In genomic region chr19:45781676-45782075, GRCm38 (mm10) we compare ENCODE assay signal across 9 mouse cellular contexts. TPM values are rescaled to one million over a fixed set of nuclear protein-coding genes. Genes with fewer than 3 reads are reported as not detected.
DNase-seq lines count a peak whose midpoint lies in the region; ATAC-seq lines count a peak whose summit lies in the region.
"Had no signal": no experiment of that assay in that cellular context is flagged by ENCODE, and none has a peak within 500 bp of the region (broad histone marks: within the 10 kb centered on the region; RNA-seq: fewer than 3 reads in every experiment).

No protein-coding gene starts in this region.

- DNase-seq in kidney, postnatal 14 days, result no peak
- DNase-seq in frontal cortex, postnatal 25 days (ENCODE audit: low spot score in 2 of 2), result no peak
- no peak for DNase-seq in MN1 (ENCODE audit: low spot score)
- DNase-seq in Muller cell, postnatal 12 days (ENCODE audit: inconsistent ontology term), result no peak
- DNase-seq: gastrocnemius, postnatal 14 days had no signal

- no peaks in the 10 kb centered on the region for H3K9me3 ChIP-seq in kidney, embryonic 16.5 days (ENCODE audit: low read length)
- no peaks in the 10 kb centered on the region for H3K9me3 ChIP-seq in hindbrain, embryonic 16.5 days (ENCODE audit: control insufficient read depth, low read length)
- no peaks in the 10 kb centered on the region for H3K9me3 ChIP-seq in midbrain, embryonic 16.5 days (replicated peaks; ENCODE audit: control insufficient read depth, low read length, poor library complexity, severe bottlenecking)

- H3K36me3 ChIP-seq in kidney, embryonic 16.5 days (ENCODE audit: insufficient read depth, low read length), result peaks cover 18% of the 10 kb centered on the region
- peaks cover 7% of the 10 kb centered on the region; the same call in 1 of the 2 replicates for H3K36me3 ChIP-seq in hindbrain, embryonic 16.5 days (ENCODE audit: control insufficient read depth, insufficient read depth, low read length)
- H3K36me3 ChIP-seq in midbrain, embryonic 16.5 days (ENCODE audit: control insufficient read depth, insufficient read depth, low read length), result peaks cover 3% of the 10 kb centered on the region; the same call in 1 of the 2 replicates

- H3K27ac ChIP-seq in kidney, embryonic 16.5 days (ENCODE audit: low read length), result no peak overlapping the region
- H3K27ac ChIP-seq in brown adipose tissue, adult 24 weeks (replicated peaks; ENCODE audit: low read depth, low read length), result no peak overlapping the region
- no peak overlapping the region for H3K27ac ChIP-seq in hindbrain, embryonic 16.5 days (ENCODE audit: low read depth, low read length)
- H3K27ac ChIP-seq in midbrain, embryonic 16.5 days (ENCODE audit: low read length), result no peak overlapping the region

- H3K27me3 ChIP-seq in kidney, embryonic 16.5 days (ENCODE audit: insufficient read depth, low read length), result no peaks in the 10 kb centered on the region
- H3K27me3 ChIP-seq in hindbrain, embryonic 16.5 days (replicated peaks; ENCODE audit: control insufficient read depth, insufficient read depth, low read length), result no peaks in the 10 kb centered on the region
- H3K27me3 ChIP-seq in midbrain, embryonic 16.5 days (ENCODE audit: control insufficient read depth, insufficient read depth, low read depth, low read length), result no peaks in the 10 kb centered on the region

- peaks cover 21% of the 10 kb centered on the region for H3K4me1 ChIP-seq in kidney, embryonic 16.5 days (ENCODE audit: insufficient read depth, low read length)
- peaks cover 13% of the 10 kb centered on the region; the same call in 1 of the 2 replicates for H3K4me1 ChIP-seq in brown adipose tissue, adult 24 weeks (ENCODE audit: control insufficient read depth, insufficient read depth, insufficient read length, low read length)
- H3K4me1 ChIP-seq in hindbrain, embryonic 16.5 days (ENCODE audit: control insufficient read depth, insufficient read depth, low read depth, low read length), result peaks cover 26% of the 10 kb centered on the region
- H3K4me1 ChIP-seq in midbrain, embryonic 16.5 days (ENCODE audit: control insufficient read depth, insufficient read depth, low read length), result peaks cover 34% of the 10 kb centered on the region

- 52% methylated on average over 8 of the region's 8 CpGs for WGBS in kidney, embryonic 16.5 days
- WGBS in hindbrain, embryonic 16.5 days, result 61% methylated on average over 8 of the region's 8 CpGs
- 53% methylated on average over 8 of the region's 8 CpGs for WGBS in midbrain, embryonic 16.5 days

- H3K4me2 ChIP-seq in kidney, embryonic 16.5 days (replicated peaks; ENCODE audit: low read depth, low read length), result peak overlapping the region; percentile 72
- peak overlapping the region; percentile 71 for H3K4me2 ChIP-seq in hindbrain, embryonic 16.5 days (ENCODE audit: low read length)
- H3K4me2 ChIP-seq in midbrain, embryonic 16.5 days (ENCODE audit: low read length), result peak overlapping the region; percentile 72

- H3K9ac ChIP-seq in kidney, embryonic 16.5 days (replicated peaks; ENCODE audit: low read length), result no peak overlapping the region
- no peak overlapping the region for H3K9ac ChIP-seq in hindbrain, embryonic 16.5 days (ENCODE audit: low read depth, low read length)
- H3K9ac ChIP-seq in midbrain, embryonic 16.5 days (ENCODE audit: low read depth, low read length), result no peak overlapping the region

- no peak for ATAC-seq in kidney, embryonic 16.5 days (ENCODE audit: low FRiP score, low TSS enrichment)
- no peak for ATAC-seq in hindbrain, embryonic 16.5 days
- ATAC-seq in midbrain, embryonic 16.5 days, result no peak

- peak overlapping the region; percentile 97 for H3K4me3 ChIP-seq in kidney, embryonic 16.5 days (ENCODE audit: low read length)
- peak overlapping the region; percentile 37 for H3K4me3 ChIP-seq in brown adipose tissue, adult 24 weeks (ENCODE audit: insufficient read depth, low read depth, low read length)
- peak overlapping the region; percentile 99 for H3K4me3 ChIP-seq in hindbrain, embryonic 16.5 days (ENCODE audit: low read length)
- H3K4me3 ChIP-seq in midbrain, embryonic 16.5 days (ENCODE audit: low read depth, low read length), result peak overlapping the region; percentile 99

RNA-seq across cellular contexts. Expression of gene Mgea5, which starts 2.0 kb away (rescaled TPM):
- polyA plus RNA-seq in kidney, embryonic 16.5 days (2015; fragmentation: Nextera tagmentation; extraction: Ambion mirVana), result 42.9 and 52.3 TPM in 2 replicates
- 24.6 and 48.1 TPM in 2 replicates for polyA plus RNA-seq in brown adipose tissue, adult 24 weeks (2012; ENCODE audit: insufficient read depth, insufficient read length, missing spikeins)
- polyA plus RNA-seq in hindbrain, embryonic 16.5 days (2015; fragmentation: Nextera tagmentation; extraction: Ambion mirVana), result 63.7 and 68.3 TPM in 2 replicates
- polyA plus RNA-seq in midbrain, embryonic 16.5 days (2015; fragmentation: Nextera tagmentation; extraction: Ambion mirVana), result 76.5 and 84.0 TPM in 2 replicates

RNA-seq across cellular contexts. Expression of gene Npm3, which starts 32.3 kb away (rescaled TPM):
- 16.3 and 18.1 TPM in 2 replicates for polyA plus RNA-seq in kidney, embryonic 16.5 days (2015; fragmentation: Nextera tagmentation; extraction: Ambion mirVana)
- 26.4 and 35.8 TPM in 2 replicates for polyA plus RNA-seq in brown adipose tissue, adult 24 weeks (2012; ENCODE audit: insufficient read depth, insufficient read length, missing spikeins)
- 5.7 and 6.5 TPM in 2 replicates for polyA plus RNA-seq in hindbrain, embryonic 16.5 days (2015; fragmentation: Nextera tagmentation; extraction: Ambion mirVana)
- 7.9 TPM in 2 replicates for polyA plus RNA-seq in midbrain, embryonic 16.5 days (2015; fragmentation: Nextera tagmentation; extraction: Ambion mirVana)

RNA-seq across cellular contexts. Expression of gene Kcnip2, which starts 34.2 kb away (rescaled TPM):
- 2.0 and 2.3 TPM in 2 replicates for polyA plus RNA-seq in kidney, embryonic 16.5 days (2015; fragmentation: Nextera tagmentation; extraction: Ambion mirVana)
- polyA plus RNA-seq in brown adipose tissue, adult 24 weeks (2012; ENCODE audit: insufficient read depth, insufficient read length, missing spikeins), result not detected in 2 replicates
- polyA plus RNA-seq in hindbrain, embryonic 16.5 days (2015; fragmentation: Nextera tagmentation; extraction: Ambion mirVana), result 17.0 and 19.2 TPM in 2 replicates
- polyA plus RNA-seq in midbrain, embryonic 16.5 days (2015; fragmentation: Nextera tagmentation; extraction: Ambion mirVana), result 8.2 and 10.0 TPM in 2 replicates

RNA-seq across cellular contexts. Expression of gene Fgf8, which starts 39.0 kb away (rescaled TPM):
- polyA plus RNA-seq in kidney, embryonic 16.5 days (2015; fragmentation: Nextera tagmentation; extraction: Ambion mirVana), result 13.0 and 15.5 TPM in 2 replicates
- not detected in 2 replicates for polyA plus RNA-seq in brown adipose tissue, adult 24 weeks (2012; ENCODE audit: insufficient read depth, insufficient read length, missing spikeins)
- polyA plus RNA-seq in hindbrain, embryonic 16.5 days (2015; fragmentation: Nextera tagmentation; extraction: Ambion mirVana), result 0.52 and 0.69 TPM in 2 replicates
- polyA plus RNA-seq in midbrain, embryonic 16.5 days (2015; fragmentation: Nextera tagmentation; extraction: Ambion mirVana), result 0.23 and 1.2 TPM in 2 replicates

Comparison
In these comparisons a context has a peak if more than half of its experiments do, and no peak if none do; other contexts are left out.
1. H3K4me3 ChIP-seq: peak in every context shown above with its lines; median percentile 99 in hindbrain, embryonic 16.5 days; 99 in midbrain, embryonic 16.5 days; 97 in kidney, embryonic 16.5 days; 37 in brown adipose tissue, adult 24 weeks.